Mouse (Mus musculus): ENCODE measurements around the gene Cacna1h. TPM values are rescaled to one million over a fixed set of nuclear protein-coding genes. Genes with fewer than 3 reads are reported as not detected.

Cacna1h gene
- total RNA-seq, 2 experiments from 2014 or later: 29.7 to 53.7 TPM

DNA sequence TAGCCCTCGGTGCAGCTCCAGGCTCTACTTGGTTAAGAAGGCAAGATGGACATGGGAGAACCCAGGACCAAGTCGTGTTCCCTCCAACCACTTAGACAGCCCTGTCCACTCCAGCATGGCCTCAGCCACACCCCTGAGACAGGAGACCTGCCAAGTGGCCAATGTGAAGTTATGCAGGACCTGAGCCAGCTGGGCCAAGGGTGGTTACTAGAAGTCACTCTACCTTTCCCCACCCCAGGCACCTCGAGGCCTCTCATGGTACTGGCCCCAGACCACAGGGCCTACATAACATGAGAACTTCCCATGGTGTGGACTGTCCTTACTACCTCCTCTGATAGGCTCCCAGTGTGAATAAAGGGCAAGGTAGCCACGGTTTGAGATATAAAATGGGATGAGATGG, 19.4 kb downstream of the Cacna1h start:
- intact Hi-C loops (cut with DNase I): no loop called here
- DNase-seq (ENCODE audit: low spot score in 2 of 2): no peak

DNA sequence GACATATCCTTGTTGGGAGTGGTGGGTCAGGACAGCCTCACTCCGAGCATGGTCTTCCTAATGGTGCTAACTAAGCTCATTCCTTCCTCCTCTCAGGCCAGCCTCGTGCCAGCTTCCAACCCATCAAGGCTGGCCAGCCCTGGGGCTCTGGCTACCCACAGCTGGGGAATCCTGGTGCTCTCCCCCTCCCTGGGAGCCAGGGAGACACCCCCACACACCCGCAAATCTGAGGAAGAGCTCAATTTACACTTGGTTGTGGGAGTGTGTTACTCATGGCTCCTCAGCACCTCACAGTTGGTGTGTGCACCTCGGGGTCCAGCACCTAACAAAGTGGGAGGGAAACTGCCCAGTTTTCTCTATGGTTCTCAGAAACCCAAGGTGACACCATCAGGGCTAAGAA, 22.3 kb downstream of the Cacna1h start:
- peak; percentile 57 to 72 for DNase-seq (ENCODE audit: low spot score in 2 of 2)
- intact Hi-C loops (cut with DNase I): no loop called here

DNA sequence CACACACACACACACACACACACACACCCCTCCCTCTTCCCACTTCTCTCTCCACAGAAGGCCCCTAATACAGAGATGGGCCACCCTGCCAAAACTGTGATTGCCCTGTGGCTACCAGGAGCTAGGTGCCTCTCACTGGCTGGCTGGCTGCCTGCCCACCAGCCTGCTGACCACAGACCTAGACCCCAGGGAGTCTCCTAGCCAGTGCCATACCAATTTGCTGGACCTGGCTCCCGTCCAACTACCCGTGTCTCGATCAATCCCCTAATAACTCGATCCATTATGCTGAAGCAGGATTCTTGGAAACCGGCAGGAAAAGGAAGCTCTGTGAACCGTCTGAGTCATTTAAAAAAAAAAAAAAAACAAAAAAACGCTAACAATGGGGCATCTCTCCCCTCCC, 22.8 kb downstream of the Cacna1h start:
- intact Hi-C loops (cut with DNase I): no loop called here
- no peak for DNase-seq (ENCODE audit: low spot score in 2 of 2)

DNA sequence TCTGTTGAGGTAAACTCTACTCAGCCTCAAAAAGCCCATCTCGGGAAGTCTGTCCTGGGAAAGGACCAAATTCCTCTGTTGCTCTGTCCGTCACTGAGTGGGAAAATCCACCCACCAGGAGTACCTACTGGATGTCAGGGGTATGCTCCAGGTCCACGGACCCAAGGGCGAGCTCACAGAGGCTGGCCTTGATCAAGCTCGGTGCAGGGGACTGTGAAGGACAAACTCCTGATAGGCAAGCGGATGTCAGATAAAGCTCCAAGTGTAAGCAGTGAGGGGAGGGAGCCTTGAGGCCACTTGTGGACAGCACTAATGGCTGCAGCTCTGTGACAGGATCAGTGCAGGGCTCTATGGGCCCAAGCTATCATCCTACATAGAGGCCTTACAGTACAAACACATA, 23.4 kb downstream of the Cacna1h start:
- intact Hi-C loops (cut with DNase I): no loop called here

DNA sequence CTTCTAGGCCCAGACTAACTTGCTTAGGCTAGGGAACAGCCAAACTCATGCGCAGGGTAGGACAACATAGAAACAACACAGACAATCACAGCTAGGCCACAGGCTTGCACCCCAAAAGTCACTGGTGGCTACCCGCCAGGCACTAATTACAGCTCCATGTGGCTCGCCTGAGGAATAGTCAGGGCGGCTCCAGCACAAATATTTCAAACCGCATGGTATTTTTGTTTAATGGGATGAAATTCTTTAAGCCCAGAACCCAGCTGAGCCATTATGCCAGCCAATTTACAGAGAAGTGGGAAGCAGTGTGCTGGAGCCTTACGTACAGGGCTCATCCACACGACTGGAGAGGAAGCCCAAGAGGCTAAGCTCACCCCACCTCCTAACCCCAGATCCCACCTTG, 24.0 kb downstream of the Cacna1h start:
- no peak for DNase-seq (ENCODE audit: low spot score in 2 of 2)
- intact Hi-C loops (cut with DNase I): no loop called here

More for the DNA sequence above, 23.4 kb downstream of the Cacna1h start:
- DNase-seq (ENCODE audit: low spot score in 2 of 2): no peak

DNA sequence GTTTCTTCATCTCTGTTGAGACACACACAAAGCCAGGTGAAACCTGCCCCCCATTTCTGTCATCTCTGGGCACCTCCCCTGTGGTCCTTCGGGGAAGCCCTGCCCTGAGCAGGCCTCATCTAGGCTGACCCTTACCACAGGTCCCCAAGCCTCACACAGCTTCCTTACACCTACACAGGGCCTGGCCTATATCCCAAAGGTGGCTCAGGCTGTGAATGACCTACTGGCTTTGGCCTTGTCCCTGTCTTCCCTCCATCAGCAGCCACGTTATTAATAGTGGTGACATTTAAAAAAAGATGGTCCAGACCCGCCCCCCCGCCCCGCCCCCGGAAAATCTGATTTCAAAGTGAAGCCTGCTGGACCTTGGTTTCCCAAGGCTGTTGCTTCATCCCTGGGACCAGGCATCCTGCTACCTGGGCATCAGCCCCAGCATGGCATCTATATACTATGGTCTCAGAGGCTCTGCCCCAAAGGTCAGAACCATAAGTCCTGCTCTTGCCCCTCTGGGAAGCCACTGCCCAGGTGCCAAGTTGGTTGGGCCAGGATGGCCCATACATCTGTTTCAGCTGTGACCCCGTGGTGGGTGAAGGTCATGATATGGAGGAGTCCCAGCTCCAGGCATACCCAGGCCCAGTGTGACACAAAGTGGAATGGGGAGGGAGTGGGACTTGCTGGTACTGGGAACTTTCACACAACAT, 25.1 kb downstream of the Cacna1h start:
- DNase-seq (ENCODE audit: low spot score in 2 of 2): no peak
- intact Hi-C loops (cut with DNase I): no loop called here

DNA sequence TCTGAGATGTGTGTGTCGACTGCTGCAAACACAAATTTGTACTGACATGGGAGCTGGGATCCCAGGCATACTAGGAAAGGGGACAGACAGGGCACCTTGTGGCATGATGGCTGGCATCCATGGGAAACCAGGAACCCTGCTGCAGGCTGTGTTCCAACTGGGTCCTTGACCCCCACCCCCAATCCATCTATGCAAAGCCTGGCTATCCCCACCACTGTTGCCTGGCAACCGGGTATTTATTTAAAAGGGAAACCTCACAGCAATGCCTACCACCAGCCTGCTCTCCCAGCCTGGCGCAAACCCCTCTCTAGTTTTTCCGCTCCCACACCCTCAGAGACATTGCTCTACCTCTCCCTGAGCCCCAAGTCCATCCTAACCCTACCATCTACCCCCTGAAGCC, 26.2 kb downstream of the Cacna1h start:
- intact Hi-C loops (cut with DNase I): loop anchor here (2.0 kb wide), 1 partner anchor 25 kb away; the partner anchor contains the start of gene Cacna1h

DNA sequence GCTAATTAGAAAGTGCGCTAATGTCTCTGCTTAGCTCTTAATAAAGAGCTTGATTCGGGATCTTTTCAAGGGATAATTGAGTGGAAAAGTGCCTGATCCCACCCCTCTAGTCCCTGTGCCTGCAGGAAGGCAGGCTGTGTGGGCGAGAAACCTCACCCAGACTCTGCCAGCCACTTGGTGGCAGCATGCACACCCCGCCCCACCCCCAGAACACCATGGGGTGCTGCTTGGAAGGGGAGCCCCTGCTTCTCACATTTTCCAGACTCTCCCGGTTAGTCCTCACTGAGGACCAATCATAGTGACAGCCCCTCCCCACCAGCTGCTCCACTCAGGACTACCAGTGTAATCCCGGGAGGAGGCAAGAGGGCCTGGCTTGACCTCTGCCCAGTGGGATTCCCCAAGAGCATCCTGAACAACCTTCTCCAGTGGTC, 27.6 kb downstream of the Cacna1h start:
- intact Hi-C loops (cut with DNase I): loop anchor here (2.0 kb wide), 1 partner anchor 27 kb away; the partner anchor contains the start of gene Cacna1h
- DNase-seq (ENCODE audit: low spot score in 2 of 2): peak; percentile 36 to 38

More for the DNA sequence above, 26.2 kb downstream of the Cacna1h start:
- DNase-seq (ENCODE audit: low spot score in 2 of 2): no peak

DNA sequence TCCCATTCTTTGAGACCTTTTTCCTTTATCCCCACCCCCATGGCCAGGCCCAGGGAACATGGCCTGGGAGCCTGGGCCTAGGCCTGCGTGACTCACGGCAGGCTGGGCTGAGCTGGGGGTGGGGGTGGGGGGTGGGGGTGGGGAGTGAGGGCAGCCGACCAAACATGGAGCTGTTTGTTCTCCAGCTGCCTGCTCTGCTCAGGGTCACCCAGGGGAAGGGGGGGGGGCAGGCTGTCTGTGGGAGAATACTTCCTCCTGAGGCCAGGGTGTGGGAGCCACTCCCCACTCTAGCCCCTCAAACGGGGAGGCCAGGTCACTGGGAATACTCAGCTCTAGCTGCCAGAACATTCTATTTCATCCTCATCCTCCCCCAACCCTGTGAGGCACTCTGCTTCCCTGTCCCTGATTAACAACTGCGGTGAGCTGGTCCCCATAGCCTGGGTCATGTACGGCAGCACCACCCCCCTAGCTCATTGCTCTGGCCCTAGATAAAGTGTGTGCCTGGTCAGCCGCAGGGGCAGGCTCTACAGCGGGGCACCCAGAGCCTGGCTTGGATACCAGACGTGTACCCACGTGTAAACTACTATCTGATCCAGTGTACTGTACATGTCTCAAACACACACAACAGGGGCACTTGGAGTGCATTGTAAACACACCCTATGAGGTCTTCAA, 28.2 kb downstream of the Cacna1h start:
- no peak for DNase-seq (ENCODE audit: low spot score in 2 of 2)
- intact Hi-C loops (cut with DNase I): no loop called here

DNA sequence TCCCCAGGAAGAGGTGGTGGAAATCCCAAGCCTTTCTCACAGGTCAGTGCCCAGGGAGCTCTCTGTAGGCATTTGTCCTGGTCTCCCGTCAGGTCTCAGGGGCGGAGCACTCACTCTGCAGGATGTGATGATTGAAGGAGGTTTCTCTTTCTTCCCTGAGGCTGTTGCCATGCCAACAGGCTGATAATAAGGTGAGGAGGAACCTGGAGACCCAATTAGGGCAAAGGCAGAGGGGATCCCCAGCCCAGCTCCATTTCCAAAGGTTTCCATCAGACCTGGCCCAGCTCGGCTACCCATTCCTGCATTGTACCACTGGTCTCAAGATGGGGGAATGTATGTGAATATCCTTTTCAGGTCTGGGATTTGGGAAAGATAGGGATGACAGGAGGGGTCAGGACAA, 29.4 kb downstream of the Cacna1h start:
- no peak for DNase-seq (ENCODE audit: low spot score in 2 of 2)
- intact Hi-C loops (cut with DNase I): no loop called here

DNA sequence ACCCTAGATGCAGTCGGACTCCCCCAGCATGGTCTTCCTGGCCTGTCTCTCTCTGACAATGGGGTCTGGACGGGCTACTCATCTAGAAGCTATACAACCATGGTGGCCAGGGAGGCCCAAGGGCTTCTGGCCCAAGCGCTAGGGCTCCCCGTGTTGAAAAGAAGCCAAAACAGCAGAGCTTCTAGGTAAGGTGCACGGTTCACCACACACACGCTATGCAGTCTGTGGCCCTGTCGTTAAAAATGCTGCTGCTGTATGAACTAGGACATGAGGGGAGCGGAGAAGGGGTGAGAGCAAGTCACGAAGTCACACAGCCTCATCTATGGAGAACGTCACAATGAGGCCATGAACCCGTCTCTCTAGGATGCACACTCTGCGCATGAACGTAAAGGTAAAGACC, 31.4 kb downstream of the Cacna1h start:
- DNase-seq (ENCODE audit: low spot score in 2 of 2): no peak
- intact Hi-C loops (cut with DNase I): no loop called here

DNA sequence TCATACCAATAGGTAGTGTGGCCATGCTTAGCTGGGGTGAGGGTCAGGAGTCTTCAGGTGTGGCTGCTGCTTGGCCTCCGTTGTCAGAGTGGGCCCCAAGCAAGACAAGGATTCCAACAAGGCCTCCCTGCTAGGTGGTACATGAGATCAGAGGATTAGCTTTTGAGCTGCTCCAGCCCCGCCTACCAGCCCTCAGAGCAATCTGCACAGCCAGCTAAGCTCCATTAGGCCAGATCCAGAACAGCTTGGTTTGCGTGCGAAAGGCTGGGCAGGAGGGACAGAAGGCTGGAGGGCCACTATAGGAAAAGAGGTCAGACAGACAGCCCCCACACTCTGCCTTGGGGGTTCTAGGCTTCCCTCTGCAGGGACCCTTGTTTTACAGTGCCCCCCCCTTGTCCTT, 32.1 kb downstream of the Cacna1h start:
- intact Hi-C loops (cut with DNase I): no loop called here
- DNase-seq (ENCODE audit: low spot score in 2 of 2): no peak

DNA sequence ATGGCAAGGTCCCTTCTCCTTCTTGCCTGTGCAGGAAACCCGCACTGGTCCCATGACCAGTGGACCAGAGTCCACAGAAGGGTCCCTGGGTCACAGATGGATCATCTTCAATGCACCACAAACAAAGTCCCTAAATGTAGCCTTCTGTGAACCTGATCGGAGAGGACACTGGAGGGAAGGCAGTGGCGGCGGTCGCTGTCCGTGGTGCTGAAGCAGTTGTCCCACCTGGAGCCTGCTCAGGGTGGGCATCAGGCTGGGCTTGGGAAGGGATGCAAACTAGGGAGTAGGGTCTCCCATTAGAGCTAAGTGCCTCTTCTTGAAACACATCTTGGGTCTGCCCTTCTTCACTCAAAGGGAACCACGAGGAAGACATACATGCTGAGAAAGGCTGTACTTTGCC, 33.1 kb downstream of the Cacna1h start:
- DNase-seq (ENCODE audit: low spot score in 2 of 2): no peak
- intact Hi-C loops (cut with DNase I): no loop called here

DNA sequence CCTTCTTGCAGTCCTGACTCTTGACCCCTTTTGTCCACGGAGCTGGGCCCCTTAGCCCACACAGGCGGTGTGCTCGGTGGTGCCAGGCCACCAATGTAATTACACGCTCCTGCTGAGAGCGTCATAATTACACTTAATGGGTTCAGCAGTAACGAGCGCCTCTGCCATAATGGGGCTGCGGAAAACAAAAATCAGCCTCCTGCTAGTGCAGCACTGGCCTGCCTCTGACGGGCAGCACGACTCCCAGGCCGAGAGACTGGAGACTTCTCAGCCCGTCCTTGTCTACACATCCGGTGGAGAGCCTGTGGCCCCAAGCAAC, 35.1 kb downstream of the Cacna1h start:
- intact Hi-C loops (cut with DNase I): loop anchor here (1.0 to 10.0 kb wide), 3 partner anchors 34 to 296 kb away; partner anchors contain the start of gene Cacna1h

DNA sequence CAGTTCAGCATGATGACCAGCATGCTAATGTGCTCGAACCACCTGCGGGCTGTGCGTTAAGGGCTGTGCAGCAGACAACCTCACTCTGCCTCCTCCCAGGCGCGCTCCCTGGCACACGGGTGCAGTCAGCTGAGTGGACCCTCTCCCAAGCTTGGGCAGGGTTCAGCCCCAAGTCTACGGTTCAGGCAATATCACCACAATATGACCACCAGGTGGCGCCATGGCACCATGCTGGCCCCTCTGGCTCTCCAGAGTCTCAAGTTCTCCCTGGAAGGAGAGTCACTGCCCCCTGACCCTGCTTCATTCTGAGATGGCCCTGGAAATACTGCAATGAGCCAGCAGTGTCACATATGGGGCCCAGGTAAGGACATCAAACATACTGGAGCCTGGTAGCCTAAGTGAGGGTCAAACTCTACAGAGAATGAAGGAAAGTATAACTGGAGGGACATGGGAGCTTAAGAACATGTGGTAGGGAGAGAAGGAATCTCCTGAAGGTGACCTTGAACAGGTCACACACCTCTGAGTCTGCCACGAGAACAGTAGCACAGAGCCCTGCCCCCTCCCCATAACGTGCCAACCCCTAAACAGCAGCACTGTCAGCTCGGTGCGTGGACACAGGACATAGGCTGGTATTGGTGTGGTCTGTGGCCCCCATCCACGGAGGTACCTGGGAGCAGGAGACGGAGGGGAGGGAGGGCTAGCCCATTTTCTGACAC, 35.6 kb downstream of the Cacna1h start:
- peak; percentile 70 to 77 for DNase-seq (ENCODE audit: low spot score in 2 of 2)
- intact Hi-C loops (cut with DNase I): loop anchor here (1.0 to 10.0 kb wide), 3 partner anchors 34 to 297 kb away; partner anchors contain the start of gene Cacna1h

More for the DNA sequence above, 35.1 kb downstream of the Cacna1h start:
- no peak for DNase-seq (ENCODE audit: low spot score in 2 of 2)

DNA sequence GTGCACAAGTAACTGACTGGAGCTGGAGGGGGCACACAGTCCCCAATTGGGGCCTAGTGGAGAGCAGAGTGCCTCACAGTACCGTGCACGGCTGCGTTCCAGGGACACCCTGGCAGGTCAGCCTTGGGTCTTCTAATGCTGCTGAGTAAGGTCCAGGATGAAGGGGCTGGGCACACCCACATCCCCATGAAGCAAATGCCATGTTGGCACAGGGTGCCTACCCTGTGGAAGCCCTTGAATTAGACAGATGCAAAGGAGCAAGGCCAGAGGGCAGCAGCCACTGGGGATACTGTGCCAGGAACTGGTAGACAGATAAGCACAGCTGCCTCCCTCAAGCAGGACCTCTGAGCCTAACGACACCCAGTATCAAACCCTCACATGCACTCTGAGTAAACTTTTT, 39.1 kb downstream of the Cacna1h start:
- intact Hi-C loops (cut with DNase I): loop anchor here (10.0 kb wide), 1 partner anchor 300 kb away; no protein-coding TSS in a partner anchor
- DNase-seq (ENCODE audit: low spot score in 2 of 2): no peak

DNA sequence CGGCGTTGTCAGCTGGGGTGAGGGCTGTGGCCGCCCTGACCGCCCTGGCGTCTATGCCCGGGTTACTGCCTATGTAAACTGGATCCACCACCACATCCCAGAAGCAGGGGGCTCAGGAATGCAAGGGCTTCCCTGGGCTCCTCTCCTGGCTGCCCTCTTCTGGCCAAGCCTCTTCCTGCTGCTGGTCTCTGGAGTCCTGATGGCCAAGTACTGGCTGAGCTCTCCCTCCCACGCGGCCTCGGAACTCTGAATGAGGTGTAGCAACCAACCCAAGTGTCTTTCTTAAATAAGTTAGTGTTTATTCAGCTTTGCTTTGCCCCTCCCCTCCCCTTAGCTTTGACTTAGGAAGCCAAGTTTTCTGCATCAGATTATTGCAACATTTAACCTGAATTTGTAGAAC, 59.6 kb downstream of the Cacna1h start:
- DNase-seq (ENCODE audit: low spot score in 2 of 2): no peak
- intact Hi-C loops (cut with DNase I): no loop called here

DNA sequence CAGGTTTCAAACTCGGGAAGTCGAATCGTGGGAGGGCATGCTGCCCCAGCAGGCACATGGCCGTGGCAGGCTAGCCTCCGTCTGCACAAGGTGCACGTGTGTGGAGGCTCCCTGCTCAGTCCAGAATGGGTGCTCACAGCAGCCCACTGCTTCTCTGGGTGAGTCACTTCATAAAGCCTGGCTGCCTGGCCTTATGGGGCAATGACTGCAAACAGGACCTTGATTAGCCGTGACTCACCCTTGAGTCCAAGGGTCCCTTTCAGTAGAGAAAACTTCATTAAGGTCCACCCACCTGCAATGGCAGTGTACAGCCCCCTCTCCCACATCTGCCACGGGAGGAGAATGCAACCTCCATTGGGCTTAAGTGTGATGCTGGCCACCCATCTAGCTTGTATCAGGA, 61.1 kb downstream of the Cacna1h start:
- DNase-seq (ENCODE audit: low spot score in 2 of 2): no peak
- intact Hi-C loops (cut with DNase I): no loop called here

DNA sequence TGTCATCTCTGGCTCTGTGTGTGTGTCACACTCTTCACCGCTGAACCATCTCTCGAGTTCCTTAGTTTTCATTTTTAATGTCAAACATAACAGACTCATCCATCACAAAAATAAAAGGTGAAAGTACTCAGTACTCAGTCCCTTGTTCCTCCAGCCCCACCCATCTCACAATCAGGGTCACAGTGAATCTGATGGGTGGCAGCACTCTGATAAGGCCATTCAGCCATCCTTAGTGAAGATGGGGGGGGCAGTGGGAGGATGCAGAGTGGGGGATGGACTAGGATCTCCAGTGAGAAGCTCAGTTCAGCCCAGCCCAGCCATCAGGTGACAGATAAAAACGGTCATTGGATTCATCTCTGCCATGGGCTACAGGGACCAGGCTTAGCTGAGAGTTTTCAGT, 64.6 kb downstream of the Cacna1h start, which contains the start of gene Tpsg1:
Gene Tpsg1 (plus strand): TSS at position 301 of the 400 bp plus-strand sequence.
- intact Hi-C loops (cut with DNase I): no loop called here
- DNase-seq (ENCODE audit: low spot score in 2 of 2): no peak

DNA sequence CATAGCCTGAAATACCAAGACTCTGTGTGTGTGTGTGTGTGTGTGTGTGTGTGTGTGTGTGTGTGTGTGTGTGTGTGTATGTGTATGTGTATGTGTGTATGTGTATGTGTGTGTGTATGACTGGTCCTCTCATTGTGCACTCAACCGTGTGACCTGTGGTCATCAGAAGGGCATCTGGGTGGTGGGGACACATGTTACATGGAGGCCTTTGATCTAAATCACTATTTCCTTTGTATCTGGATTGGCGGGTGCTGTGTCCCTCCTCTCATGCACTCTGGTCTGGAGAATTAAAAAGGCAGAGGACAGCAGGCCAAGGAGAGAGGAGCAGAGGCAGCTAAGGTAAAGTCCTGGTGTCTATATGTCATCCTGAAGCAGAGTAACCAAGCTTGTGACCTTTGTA, 67.6 kb downstream of the Cacna1h start, which contains the start of gene Tpsb2:
Gene Tpsb2 (plus strand): TSS at position 301 of the 400 bp plus-strand sequence.
- DNase-seq (ENCODE audit: low spot score in 2 of 2): no peak
- intact Hi-C loops (cut with DNase I): no loop called here

Measured in left cerebral cortex, postnatal 36 days (tissue).